Mouse (Mus musculus) embryonic facial prominence, embryonic 13.5 days (tissue): ENCODE results near the gene Coro6. TPM values are rescaled to one million over a fixed set of nuclear protein-coding genes. Genes with fewer than 3 reads are reported as not detected.

ENCODE experiments used
- ATAC-seq: fragments of 200-750 bp; cut with Nextera tagmentation; 2 replicates; pipeline ENCODE4 v1.8.0; 2017; ENCODE audit warnings: low read depth; ENCODE audit not compliant: insufficient number of reproducible peaks, insufficient read depth, low FRiP score, low TSS enrichment
- H3K27ac ChIP-seq: fragments of 300-500 bp; sonication (generic); 2 replicates; pipeline ENCODE4 v1.5.1; 2015; ENCODE audit warnings: moderate library complexity, mild to moderate bottlenecking, inconsistent platforms
- H3K27me3 ChIP-seq: fragments of 300-500 bp; sonication (generic); 2 replicates; pipeline ENCODE4 v1.6.1; 2015; ENCODE audit warnings: mild to moderate bottlenecking, inconsistent platforms
- H3K36me3 ChIP-seq: fragments of 300-500 bp; sonication (generic); 2 replicates; pipeline ENCODE4 v1.6.1; 2015; ENCODE audit warnings: mild to moderate bottlenecking, inconsistent platforms
- H3K4me1 ChIP-seq: fragments of 300-500 bp; sonication (generic); 2 replicates; pipeline ENCODE4 v1.6.1; 2015; ENCODE audit warnings: inconsistent platforms
- H3K4me2 ChIP-seq: fragments of 300-500 bp; sonication (generic); 2 replicates; pipeline ENCODE4 v1.6.1; 2015; ENCODE audit warnings: moderate library complexity, mild to moderate bottlenecking, inconsistent platforms
- H3K4me3 ChIP-seq: fragments of 300-500 bp; sonication (generic); 2 replicates; pipeline ENCODE4 v1.5.1; 2015; ENCODE audit warnings: mild to moderate bottlenecking, inconsistent platforms
- H3K9ac ChIP-seq: fragments of 300-500 bp; sonication (generic); 2 replicates; pipeline ENCODE4 v1.6.1; 2015; ENCODE audit warnings: mild to moderate bottlenecking, inconsistent platforms
- H3K9me3 ChIP-seq: fragments of 300-500 bp; sonication (generic); 2 replicates; pipeline ENCODE4 v1.6.1; 2016; ENCODE audit warnings: inconsistent platforms
- WGBS: fragments of 180-500 bp; shearing (Covaris S2); methylation state at CpG from one replicate; pipeline ENCODE4 v1.1.7; 2015; ENCODE audit warnings: mixed read lengths; 5-methylcytosine and 5-hydroxymethylcytosine counted together
- polyA plus RNA-seq: library from polyadenylated mRNA; unstranded; fragments of >200 nt; fragmentation: Nextera tagmentation; extraction: Ambion mirVana; gene quantifications from 2 replicates; pipeline ENCODE4 v1.2.1, GENCODE M21; 2015

Coro6 gene
- polyA plus RNA-seq, 1 experiment from 2014 or later, result 0.10 TPM

DNA sequence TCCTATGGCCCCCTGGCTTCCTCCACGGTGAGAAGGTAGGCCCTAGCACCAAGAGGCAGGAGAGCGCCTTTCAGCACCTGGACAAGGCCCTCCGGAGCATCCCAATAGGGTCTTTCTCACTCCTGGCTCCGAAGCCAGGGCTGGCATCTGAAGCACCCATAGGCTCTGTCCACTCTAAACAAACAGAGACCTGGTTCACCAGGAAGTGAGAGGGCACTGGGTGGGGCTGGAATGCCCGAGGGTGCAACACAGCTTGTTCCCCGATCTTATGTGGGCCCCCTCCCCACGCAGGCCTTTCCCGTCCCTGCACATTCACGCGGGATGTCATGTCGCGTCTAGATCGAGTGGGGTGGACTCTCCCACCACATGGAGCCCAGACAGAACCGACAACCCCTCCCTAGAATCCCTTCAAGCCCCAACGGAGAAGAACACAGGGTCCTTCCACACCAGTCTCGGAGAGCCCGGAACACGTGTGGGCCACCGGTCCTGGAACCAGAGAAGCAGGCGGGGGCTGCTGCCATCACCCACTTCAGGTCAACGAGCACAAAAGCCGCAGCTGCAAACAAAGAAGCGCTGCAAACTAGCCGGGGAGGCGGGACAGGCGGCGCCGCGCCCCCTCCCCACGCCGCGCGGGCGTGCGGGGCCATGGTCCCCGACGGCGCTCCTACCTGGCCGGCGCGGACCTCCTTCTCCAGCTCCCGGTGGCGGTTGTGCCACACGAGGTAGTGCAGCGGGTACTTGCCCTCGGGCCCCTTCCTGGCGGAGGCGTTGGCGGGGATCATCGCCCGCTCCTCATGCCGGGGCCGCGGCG is 26.8 kb downstream of the Coro6 start:
- H3K27ac ChIP-seq, result no peak overlapping the region
- peak overlapping the region; percentile 90 for H3K4me2 ChIP-seq
- WGBS, result 2% methylated on average over 55 of the region's 55 CpGs
- no peak for ATAC-seq
- peak overlapping the region; percentile 90 for H3K4me3 ChIP-seq
- peaks cover 68% of the 10 kb centered on the region for H3K4me1 ChIP-seq
- H3K36me3 ChIP-seq, result no peaks in the 10 kb centered on the region
- H3K9me3 ChIP-seq, result no peaks in the 10 kb centered on the region
- peak overlapping the region; percentile 90 for H3K9ac ChIP-seq
- no peaks in the 10 kb centered on the region for H3K27me3 ChIP-seq

DNA sequence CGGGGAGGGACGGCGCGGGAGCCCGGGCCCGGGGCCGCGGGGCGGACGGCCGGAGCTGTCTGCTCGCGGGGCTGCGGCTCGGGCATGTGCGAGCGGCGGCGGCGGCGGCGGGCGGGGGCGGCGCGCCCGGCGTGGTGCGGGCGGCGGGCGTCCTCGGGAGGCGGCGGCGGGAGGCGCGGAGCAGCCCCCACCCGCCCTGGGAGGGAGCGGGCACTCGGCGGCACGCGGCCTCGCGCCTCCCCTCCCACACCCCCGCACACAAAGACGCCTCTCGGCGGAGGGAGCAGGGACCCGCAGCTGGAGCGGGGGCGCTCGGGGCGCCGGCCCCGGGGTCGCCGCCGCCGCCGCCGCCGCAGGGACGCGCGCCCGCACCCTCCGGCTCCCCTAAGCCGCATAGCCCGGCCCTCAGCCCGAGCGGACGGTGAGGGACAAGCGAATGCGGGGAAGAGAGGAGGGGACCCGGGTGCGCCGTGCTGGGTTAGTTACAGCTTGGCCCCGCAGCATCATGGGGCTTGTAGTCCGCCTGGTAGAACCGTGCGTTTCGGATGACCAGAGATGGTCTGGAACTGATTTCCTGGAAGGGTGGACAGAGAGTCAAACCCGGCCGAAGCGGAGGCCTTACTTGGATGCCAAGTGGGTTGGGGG is 27.5 kb downstream of the Coro6 start, which contains the start of gene Ankrd13b:
Gene Ankrd13b (minus strand): TSS at position 88 of the 645 bp plus-strand sequence.
- H3K27me3 ChIP-seq, result no peaks in the 10 kb centered on the region
- WGBS, result under 1% methylated on average over 47 of the region's 87 CpGs
- peak; percentile 17; the same call in 1 of the 2 replicates for ATAC-seq

DNA sequence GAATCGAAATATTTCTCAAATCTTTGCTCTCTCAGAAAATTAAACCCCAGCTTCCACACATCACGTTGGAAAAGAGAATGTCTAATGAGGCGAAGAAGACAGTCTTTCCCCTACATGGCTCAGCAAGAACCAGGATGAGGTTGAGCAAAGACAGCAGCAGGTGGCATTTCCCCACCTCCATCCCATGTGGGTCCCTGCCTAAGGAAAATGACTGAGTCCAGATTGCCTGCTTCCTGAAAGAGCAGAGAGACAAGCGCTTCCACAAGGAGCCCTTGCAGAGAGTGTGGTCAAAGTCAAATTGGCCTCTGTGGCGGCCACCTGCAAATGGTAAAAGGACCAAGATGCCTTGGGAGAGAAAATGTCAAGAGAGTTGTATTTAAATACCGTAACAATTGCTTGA is 28.2 kb downstream of the Coro6 start:
- no peak for ATAC-seq

More for the DNA sequence above, 27.5 kb downstream of the Coro6 start, which contains the start of gene Ankrd13b:
- Histone ChIP-seq H3K36me3 (no peaks in the 10 kb centered on the region), H3K4me2 (peak within 1 kb of the TSS; percentile 90), H3K9ac (peak within 1 kb of the TSS; percentile 90), H3K4me3 (peak within 1 kb of the TSS; percentile 90), H3K27ac (no peak within 1 kb of the TSS; the same call in 1 of the 2 replicates), H3K4me1 (peaks cover 75% of the 10 kb centered on the region), H3K9me3 (no peaks in the 10 kb centered on the region)

DNA sequence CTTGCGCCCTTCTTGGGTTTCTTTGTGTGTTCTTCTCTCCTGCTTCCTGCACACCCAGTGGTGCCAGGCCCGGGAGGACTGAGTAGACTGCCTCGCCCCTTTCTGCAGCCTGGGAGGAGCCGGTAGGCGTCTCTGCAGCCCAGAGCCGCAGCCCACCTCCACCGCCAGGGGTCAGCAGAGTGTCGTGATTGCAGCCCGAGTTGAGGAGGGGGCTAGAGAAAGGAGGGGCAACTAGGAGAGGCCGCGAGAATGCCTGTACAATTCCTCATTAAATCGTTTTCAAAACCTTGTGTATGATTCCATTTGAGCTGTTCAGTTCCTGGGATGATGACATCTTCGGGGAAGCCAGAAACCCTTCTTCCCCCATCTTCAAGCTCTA is 28.9 kb downstream of the Coro6 start:
- peak overlapping the region; percentile 97 for H3K4me3 ChIP-seq
- no peaks in the 10 kb centered on the region for H3K27me3 ChIP-seq
- H3K9ac ChIP-seq, result peak overlapping the region; percentile 74; the same call in 1 of the 2 replicates
- H3K36me3 ChIP-seq, result no peaks in the 10 kb centered on the region
- peak; percentile 73 for ATAC-seq
- WGBS, result 2% methylated on average over 13 of the region's 13 CpGs
- H3K27ac ChIP-seq, result peak overlapping the region; percentile 95
- H3K9me3 ChIP-seq, result no peaks in the 10 kb centered on the region
- H3K4me2 ChIP-seq, result peak overlapping the region; percentile 90
- H3K4me1 ChIP-seq, result peaks cover 71% of the 10 kb centered on the region

More for the DNA sequence above, 28.2 kb downstream of the Coro6 start:
- Histone ChIP-seq H3K4me1 (peaks cover 77% of the 10 kb centered on the region), H3K9ac (no peak overlapping the region), H3K36me3 (no peaks in the 10 kb centered on the region), H3K27me3 (no peaks in the 10 kb centered on the region), H3K4me3 (peak overlapping the region; percentile 90), H3K9me3 (no peaks in the 10 kb centered on the region), H3K4me2 (peak overlapping the region; percentile 90), H3K27ac (no peak overlapping the region; the same call in 1 of the 2 replicates)
- 60% methylated on average over 6 of the region's 6 CpGs for WGBS

DNA sequence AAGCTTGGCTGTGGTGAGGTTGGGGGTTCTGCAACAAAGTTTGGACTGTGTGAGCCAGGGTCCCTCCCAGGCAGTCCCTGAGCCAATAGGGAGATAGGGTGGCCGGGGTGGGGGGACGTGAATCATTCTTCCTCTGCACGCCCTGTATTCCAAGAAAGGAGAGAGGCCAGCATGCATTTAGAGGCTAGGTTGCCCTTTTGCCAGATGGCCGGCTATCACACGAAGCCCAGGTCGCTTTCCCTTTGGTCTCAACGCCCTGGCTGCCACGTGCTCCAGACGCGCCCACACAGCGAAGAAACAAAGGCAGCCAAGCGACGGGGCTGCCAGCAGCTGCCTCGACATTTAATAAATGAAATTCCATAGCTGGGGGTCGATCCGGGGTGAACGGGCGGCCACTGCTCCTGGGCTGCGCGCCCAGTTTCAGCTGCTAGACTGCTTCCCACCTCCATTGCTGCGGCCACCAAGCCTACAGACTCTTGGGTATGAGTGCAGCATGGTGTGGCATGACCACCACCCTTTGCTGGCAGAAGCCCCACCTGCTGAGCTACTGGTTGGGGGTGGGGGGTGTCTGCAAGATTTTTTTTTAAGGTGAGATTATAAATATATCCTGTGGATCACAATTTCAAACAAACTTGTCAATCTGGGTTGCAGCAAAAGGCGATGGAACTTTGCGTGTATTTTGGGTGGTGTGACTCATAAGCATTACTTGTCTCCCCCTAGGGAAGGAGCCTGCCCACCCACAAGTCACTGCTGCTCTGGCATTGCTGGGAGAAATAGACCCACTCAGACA is 29.5 kb downstream of the Coro6 start:
- H3K4me1 ChIP-seq, result peaks cover 67% of the 10 kb centered on the region
- peak overlapping the region; percentile 97 for H3K4me3 ChIP-seq
- H3K9me3 ChIP-seq, result no peaks in the 10 kb centered on the region
- no peaks in the 10 kb centered on the region for H3K27me3 ChIP-seq
- H3K9ac ChIP-seq, result peak overlapping the region; percentile 74
- no peaks in the 10 kb centered on the region for H3K36me3 ChIP-seq
- peak overlapping the region; percentile 90 for H3K4me2 ChIP-seq
- peak overlapping the region; percentile 95 for H3K27ac ChIP-seq
- WGBS, result 0% methylated on average over 23 of the region's 23 CpGs
- 0 out of 2 replicates have a peak, but pooled peaks have one; percentile 43 for ATAC-seq

DNA sequence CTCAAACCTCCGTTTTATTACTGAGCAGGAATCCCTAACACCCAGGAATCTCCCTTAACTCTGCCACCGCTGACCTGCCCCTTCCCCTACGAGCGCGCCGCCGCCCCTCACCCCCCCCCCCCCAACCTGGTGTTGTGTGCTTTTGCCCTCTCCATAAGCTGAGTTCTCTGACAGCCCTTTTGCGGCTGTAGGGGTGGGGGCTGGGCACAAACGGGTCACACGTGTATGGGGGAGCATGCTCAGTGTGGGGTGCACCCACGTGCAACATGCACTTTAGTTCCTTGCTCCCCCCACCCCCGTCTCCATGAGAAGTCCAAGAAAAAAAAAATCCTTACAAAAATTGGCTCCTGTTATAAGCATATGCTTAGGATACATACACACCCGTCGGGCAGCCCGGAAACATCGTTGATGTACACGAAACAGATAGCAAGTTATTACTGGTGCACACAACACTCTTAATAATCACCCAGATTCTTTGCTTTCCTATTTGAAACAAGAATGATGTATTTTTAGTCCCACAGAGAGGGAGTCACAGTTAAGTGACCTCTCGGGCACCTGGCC is 30.2 kb downstream of the Coro6 start:
- peak overlapping the region; percentile 95 for H3K27ac ChIP-seq

DNA sequence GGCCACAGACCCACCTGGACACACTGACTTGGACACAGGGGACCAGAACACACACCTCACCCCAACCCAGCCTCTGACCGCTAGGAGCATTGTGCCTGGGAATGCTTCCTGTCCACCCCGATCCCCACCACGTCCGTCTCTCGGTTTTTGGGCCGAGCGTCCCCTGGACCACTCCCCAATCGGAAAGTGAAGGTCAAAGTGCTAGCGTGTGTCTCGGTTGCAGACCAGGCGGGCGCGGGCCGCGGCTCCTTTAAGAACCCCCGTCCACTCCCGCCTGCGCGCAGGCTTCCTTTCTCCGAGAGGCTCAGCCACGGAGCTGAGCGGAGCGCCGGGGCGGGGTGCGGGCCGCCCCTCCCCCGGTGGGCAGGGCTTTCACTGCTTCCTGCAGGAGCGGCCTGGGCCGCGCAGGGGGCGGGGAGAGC is 30.7 kb downstream of the Coro6 start:
- Histone ChIP-seq H3K36me3 (no peaks in the 10 kb centered on the region), H3K9ac (peak overlapping the region; percentile 74), H3K4me2 (peak overlapping the region; percentile 90), H3K4me3 (peak overlapping the region; percentile 97), H3K4me1 (peaks cover 66% of the 10 kb centered on the region), H3K27me3 (no peaks in the 10 kb centered on the region), H3K27ac (peak overlapping the region; percentile 95), H3K9me3 (no peaks in the 10 kb centered on the region)
- WGBS, result under 1% methylated on average over 29 of the region's 32 CpGs
- ATAC-seq, result peak; percentile 57

More for the DNA sequence above, 30.2 kb downstream of the Coro6 start:
- no peaks in the 10 kb centered on the region for H3K36me3 ChIP-seq
- H3K4me3 ChIP-seq, result peak overlapping the region; percentile 97
- H3K9ac ChIP-seq, result peak overlapping the region; percentile 74
- ATAC-seq, result no peak
- H3K4me1 ChIP-seq, result peaks cover 66% of the 10 kb centered on the region
- H3K27me3 ChIP-seq, result no peaks in the 10 kb centered on the region
- WGBS, result under 1% methylated on average over 18 of the region's 18 CpGs
- peak overlapping the region; percentile 90 for H3K4me2 ChIP-seq
- H3K9me3 ChIP-seq, result no peaks in the 10 kb centered on the region

DNA sequence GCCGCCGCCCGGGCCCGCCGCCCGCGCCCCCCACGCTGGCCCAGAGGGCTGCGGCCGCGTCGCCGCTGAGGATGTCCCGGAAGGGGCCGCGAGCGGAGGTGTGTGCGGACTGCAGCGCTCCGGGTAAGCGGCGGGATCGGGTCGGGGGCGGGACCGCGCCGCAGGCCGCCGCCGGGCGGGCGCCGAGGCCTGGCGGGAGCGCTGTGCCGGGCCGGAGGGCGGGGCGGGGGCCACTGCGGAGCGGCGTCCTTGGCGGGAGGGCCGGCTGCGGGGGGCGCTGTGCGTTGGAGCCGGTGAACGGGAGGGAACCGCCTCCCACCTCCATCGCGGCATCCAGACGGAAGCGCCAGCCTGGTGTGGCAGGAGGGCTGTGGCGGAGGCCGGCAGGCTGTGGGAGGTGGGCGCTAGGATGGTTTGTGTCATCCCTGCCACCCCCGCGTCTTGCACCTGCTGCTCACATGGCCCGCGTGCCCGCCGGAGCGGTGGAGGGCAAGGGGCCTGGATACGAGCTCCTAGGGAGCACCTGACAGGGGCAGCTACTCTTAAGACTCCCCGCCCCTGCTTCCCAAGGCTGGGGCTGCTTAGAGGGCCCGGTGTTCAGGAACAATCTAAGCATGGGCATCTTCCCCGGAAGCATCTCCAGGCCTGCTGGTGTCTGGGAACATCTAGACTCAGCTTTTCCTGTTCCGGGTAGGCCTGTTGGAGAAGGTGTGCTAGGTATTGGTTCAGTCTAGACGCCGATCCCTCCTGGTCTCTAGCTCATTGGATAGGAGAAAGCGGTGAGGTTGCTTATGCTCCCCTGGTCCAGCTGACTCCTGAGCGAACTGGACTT is 31.5 kb downstream of the Coro6 start, which contains the start of gene Git1:
Gene Git1 (plus strand): TSS at position 51 of the 832 bp plus-strand sequence.
- peaks cover 65% of the 10 kb centered on the region for H3K4me1 ChIP-seq

DNA sequence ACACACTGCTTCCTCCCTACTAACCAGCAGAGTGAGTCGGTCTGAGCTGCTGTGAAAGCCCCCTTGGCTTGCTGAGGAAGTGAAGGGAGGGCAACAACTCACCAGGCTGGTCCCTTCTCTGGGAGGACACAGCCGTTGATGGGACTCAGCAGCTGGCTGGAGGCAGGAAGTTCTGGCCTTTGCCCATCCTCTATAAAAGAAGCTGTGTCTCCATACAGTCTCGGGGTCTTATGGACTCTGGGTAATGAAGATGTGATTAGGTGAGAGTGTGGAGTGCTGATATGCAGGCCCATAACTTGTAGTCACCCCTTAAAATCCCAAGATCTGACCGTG is 32.1 kb downstream of the Coro6 start:
- 22% methylated on average over 4 of the region's 4 CpGs for WGBS
- Histone ChIP-seq H3K4me3 (peak overlapping the region; percentile 97), H3K36me3 (peaks cover 2% of the 10 kb centered on the region), H3K27ac (peak overlapping the region; percentile 75), H3K9me3 (no peaks in the 10 kb centered on the region), H3K4me1 (peaks cover 62% of the 10 kb centered on the region), H3K9ac (peak overlapping the region; percentile 96), H3K27me3 (no peaks in the 10 kb centered on the region), H3K4me2 (peak overlapping the region; percentile 98)
- no peak for ATAC-seq

More for the DNA sequence above, 31.5 kb downstream of the Coro6 start, which contains the start of gene Git1:
- Histone ChIP-seq H3K27ac (peak within 1 kb of the TSS; percentile 95), H3K9ac (peak within 1 kb of the TSS; percentile 96), H3K4me2 (peak within 1 kb of the TSS; percentile 98), H3K4me3 (peak within 1 kb of the TSS; percentile 97), H3K9me3 (no peaks in the 10 kb centered on the region), H3K36me3 (no peaks in the 10 kb centered on the region), H3K27me3 (no peaks in the 10 kb centered on the region)
- no peak for ATAC-seq
- WGBS, result 1% methylated on average over 63 of the region's 74 CpGs

DNA sequence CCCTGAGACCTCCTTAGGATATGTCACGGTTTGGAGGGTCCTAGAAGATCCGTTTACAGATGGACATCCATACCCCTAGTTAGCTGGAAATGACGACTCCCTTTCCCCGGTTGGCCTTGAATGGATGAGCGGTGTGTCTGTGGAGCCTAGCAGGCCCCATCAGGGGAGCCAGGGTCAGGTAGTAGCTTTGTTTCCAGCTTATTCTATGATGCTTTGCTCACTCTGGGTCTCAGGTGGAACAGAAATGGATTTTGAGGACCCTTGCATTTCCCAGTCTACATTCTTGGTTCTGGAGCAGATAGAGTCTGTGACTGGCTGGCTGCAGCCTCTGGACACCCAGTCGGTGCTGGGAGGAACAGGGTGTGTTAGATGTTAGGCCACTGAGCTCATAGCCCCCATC is 32.6 kb downstream of the Coro6 start:
- H3K4me1 ChIP-seq, result peaks cover 62% of the 10 kb centered on the region
- H3K36me3 ChIP-seq, result peaks cover 7% of the 10 kb centered on the region
- H3K9ac ChIP-seq, result peak overlapping the region; percentile 96; the same call in 1 of the 2 replicates
- ATAC-seq, result no peak
- WGBS, result 67% methylated on average over 6 of the region's 6 CpGs
- peak overlapping the region; percentile 97 for H3K4me3 ChIP-seq
- H3K27ac ChIP-seq, result no peak overlapping the region
- H3K4me2 ChIP-seq, result peak overlapping the region; percentile 98
- no peaks in the 10 kb centered on the region for H3K9me3 ChIP-seq
- no peaks in the 10 kb centered on the region for H3K27me3 ChIP-seq
